Mouse (Mus musculus) cerebellum, adult 18-20 months (tissue): ENCODE measurements around the gene Mrgpra9.
"Not testable (repeated sequence)": the region's sequence is repeated elsewhere in the genome, so short reads cannot be mapped to it uniquely, and the experiment has no call there.

Source experiments
- DNase-seq, 2 experiments: peaks; one replicate each; pipeline ENCODE4 v3.0.0; 2021

The Mrgpra9 gene

DNA sequence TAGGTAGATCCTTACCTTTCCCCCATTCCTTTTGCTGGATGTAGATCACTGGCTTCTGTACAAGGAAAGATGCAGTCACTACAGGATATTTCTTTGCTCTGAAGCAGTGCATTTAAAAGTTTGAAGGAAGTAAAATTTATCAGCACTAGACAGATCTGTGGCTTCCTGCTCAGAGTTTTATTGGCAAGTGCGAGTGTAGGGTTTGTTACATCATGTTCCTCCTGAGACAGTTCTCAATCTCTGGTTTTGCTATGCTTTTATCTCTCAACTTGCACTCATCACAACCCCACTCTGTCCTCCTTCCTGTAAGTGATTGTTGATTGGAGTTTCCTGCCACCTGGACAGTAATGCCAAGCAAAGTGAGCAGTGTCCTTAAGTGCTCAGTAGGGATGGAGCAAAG lies at the start of gene Mrgpra9:
Gene Mrgpra9, minus strand, starts transcription at position 79 of the 400 bp plus-strand sequence.
- no peak for DNase-seq

DNA sequence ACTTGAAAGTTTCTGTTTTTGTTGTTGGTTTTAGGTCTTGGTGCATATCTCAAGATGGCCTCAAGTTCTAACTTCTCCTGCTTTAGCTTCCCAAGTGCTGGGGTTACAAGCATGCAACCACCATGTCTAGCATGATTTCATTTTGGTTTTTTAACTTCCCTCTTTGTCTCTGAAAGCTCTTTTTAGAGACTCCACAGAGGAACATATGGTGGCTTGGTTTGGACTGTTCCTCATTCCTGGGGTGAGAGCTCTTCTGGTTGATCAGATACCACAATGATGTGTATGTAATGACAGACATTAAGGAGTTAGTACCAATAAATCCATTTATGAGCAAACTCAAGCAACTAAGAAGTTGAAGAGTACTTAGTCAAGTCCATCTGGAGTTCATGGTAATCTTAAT lies 47.0 kb upstream of the Mrgpra9 start:
- not testable (repeated sequence) for DNase-seq

DNA sequence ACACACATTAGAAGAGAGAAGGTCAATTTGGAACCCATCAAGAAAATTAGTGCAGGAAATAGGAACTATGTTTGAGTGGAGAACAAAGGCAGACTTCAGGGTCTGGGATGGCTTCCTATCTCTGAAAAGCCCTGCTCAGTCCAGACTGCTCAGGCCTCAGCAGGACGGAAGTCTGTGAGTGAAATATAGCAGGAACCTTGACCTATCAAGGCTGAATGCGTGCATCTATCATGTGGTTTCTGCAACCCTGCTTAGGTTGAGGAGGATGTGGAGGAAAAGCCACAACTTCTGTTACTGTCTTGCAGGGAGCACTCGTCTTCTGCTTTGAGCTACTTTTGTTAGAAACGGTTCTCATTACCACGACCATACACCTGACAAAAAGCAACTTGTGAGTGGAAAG lies 18.9 kb upstream of the Mrgpra9 start:
- not testable (repeated sequence) for DNase-seq

DNA sequence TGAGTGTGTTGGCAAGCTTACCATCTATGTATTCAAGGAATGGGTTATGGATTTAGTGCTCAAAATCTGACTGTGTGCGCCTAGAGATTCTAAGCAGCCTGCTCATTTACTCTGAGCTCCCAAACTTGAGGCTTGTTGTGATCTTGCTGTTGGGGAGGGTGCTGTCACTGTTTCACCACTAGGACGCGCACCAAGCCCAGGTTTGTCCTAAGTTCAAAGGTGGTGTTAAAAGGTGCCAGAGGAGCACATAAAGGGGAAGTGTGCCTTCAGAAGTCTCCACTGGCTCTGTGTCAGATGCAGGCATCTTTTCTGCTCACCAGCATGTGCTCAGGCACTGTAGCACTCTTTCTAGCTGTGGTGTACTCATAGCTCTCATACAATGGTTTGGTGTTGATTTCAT lies 8.0 kb downstream of the Mrgpra9 start:
- no peak for DNase-seq

DNA sequence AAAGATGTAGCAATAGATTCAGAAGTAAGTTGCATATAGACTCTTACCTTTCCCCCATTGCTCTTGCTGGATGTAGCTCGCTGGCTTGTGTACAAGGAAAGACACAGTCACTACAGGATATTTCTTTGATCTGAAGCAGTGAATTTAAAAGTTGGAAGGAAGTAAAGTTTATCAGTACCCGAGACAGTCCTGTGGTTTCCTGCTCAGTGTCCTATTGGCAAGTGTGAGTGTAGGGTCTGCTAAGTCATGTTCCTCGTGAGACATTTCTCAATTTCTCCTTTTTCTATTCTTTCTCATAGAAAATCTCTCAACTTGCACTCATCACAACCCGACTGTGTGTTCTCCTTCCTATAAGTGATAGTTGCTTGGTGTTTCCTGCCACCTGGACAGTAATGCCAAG lies 47.8 kb downstream of the Mrgpra9 start, which contains the start of gene Mrgpra6:
Gene Mrgpra6, minus strand, starts transcription at position 91 of the 400 bp plus-strand sequence.
- DNase-seq: no peak

DNA sequence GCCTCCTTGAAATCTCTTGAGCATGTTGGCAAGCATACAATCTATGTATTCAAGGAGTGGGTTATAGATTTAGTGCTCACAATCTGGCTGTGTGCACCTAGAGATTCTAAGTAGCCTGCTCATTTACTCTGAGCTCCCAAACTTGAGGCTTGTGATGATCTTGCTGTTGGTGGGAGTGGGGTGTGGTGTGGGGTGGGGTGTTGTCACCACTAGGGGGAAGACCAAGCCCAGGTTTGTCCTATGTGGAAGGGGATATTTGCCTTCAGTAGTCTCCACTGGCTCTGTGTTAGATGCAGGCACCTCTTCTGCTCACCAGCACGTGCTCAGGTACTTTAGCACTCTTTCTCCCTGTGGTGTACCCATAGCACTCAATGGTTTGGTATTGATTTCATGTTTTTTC lies 57.4 kb downstream of the Mrgpra9 start:
- DNase-seq: no peak
